Mouse (Mus musculus) NIH3T3 (cell line): ENCODE measurements around the gene Slc7a7.
A peak's percentile ranks its signal among the peaks of the same experiment; 100 is the strongest.

ENCODE experiments used
- DNase-seq: peaks from one replicate; pipeline ENCODE4 v3.0.0-alpha.2; 2012; ENCODE audit warnings: low read depth

Gene Slc7a7

DNA sequence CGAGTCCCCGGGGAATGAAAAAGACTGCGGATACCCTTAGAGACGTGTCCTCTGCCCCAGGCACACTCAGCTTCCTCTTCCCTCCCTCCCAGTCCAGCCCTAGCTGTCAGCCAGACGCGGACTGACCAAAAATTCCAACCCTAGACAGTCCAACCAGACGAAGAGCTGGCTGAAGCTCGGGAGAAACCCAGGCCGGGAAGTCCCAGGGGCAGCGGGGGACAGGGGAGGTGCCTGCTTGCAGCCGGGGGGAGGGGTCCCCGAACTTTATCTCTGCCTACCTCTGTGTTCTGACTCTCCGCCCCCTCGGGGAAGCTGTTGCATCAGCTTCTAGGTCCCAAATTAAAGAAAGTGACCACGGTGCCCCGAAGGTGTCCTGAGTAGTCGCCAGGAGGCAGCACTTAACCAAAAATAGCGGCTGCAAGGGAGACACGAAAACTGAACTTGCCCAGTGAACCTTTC lies at the start of gene Slc7a7:
Slc7a7 (minus strand) TSS at position 158 of the 459 bp plus-strand sequence.
- no peak for DNase-seq

DNA sequence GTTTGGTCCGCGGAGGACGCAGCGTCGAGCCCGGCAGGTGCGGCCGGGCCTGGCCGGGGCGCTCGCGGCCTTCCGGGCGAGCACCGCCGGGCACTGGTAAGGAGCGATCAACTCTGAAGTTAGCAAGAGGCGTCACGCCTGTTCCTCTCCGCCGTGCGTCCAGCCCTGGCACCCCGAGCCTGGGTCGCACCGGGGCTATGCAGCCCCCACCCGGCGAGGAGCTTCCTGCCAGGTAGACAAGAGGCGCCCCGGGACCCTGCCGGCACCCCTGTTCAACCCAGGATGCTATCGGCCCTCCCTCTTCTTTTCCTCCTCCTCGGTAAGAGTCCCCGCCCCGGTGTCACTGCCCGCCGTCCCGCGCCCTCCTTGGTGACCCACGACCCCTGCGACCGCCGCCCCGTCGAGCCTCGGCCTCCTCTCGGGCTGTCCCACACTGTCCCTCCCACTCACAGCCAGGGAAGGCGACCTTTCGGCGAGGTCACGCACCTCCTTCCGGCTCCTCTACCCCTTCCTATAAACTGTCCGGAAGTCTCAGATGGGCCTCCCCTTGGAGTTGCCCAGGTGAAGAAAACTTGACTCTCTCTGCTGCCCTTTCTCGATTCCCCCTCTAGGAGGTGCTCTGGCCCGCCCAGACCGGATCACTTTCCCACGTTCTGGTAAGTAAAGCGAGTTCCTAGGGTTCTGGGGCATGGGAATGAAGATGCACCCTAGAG lies 46.9 kb upstream of the Slc7a7 start:
- DNase-seq, result peak; percentile 82

DNA sequence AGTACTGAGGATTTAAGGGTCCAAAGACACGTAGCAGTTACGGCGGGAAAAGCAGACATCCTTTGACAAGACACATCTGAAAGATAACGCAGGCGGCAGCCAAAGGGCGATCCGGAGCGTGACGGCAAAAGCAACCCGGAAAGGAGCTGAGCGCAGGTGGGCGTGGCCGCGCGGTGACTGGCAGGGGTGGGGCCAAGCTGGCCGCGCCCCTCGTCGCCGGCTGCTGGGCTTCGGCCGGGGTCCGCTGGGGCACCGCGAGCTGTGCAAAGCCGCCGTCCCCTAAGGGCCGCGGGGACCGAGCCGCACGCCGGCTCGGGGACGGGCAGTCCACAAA lies 46.3 kb upstream of the Slc7a7 start, which contains the start of gene Lrp10:
Lrp10 (plus strand) TSS at position 179 of the 334 bp plus-strand sequence.
- peak; percentile 85 for DNase-seq

DNA sequence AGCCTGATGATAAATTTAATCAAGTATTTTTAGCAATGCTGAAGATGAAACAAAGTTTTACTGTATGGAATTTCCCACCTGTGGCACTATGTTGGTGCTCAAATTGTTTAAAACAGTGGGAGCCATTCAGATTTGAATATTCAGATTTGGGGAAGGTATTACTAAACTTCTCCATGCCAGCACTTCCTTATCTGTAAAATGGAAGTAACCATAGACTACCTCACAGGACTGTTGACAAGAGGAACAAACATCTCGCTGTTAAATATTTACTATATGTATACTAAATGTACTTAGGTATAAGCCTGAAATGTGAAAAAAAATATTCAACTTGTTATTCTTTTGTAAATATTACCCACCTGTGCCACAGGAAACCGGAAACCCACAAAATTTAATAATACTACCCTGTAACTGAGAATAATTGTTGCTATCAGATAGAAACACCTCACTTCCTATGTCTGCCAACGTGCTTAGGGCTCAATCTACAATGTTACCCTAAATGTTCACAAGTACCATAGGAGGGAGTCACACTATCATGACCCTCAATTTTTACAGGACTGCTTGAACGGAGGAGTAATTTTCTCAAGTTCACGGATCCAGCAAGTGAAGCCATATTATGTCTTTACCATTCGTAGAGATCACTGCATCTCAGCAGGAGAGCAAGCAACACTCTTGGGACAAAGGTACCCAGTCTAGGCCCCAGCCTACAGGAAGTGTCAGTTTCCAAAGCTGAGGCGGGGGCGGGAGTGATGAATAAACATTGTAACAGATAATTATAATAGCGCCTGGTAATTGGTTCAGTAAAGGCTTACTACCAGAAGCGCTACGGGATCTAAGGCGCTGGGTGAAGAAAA lies 45.8 kb upstream of the Slc7a7 start:
- no peak for DNase-seq

DNA sequence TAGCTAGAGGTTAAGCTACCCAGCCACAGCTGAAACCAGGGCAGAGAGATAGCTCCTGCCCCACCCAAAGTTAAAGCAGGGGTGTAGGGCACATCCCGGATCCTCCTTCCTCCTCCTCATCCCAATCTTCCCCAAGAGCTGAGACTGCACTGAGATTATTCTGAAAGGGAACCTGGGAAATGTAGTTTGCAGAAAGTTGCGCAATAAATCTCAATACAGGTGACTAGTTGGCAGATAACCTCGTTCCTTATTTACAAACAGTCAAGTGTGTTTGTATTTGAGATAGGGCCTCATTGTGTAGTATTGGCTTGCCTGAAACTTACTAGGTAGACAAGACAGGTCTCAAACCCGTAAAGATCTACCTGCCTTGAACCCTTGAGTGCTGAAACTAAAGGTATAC lies 44.6 kb upstream of the Slc7a7 start:
- DNase-seq, result no peak

DNA sequence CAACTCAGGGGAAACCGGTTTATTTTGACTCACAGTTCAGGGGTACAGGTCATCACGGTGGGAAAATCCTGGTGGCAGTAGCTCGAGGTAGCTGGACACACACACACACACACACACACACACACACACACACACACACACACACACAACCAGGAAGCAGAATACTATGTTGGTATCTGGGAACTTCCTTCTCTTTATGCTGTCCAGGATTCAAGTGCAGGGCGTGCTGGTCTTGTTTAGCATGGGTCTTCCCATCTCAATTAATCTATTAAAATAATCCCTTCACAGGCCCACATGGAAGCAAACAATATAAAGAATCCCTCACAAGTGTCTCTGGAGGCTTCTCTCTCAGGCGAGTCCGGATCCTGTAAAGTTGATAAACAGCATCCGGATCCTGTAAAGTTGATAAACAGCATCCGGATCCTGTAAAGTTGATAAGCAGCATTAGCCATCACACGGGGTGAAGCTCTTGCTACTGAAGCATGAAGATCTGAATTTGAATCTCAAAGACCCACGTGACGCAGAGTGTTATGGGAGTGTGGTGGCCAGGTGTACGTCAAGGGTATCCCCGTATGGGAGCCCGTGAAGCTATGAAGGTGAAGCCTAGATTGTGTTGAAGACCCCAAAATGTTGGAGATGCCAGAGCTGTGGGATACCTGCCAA lies 40.5 kb upstream of the Slc7a7 start:
- no peak for DNase-seq

DNA sequence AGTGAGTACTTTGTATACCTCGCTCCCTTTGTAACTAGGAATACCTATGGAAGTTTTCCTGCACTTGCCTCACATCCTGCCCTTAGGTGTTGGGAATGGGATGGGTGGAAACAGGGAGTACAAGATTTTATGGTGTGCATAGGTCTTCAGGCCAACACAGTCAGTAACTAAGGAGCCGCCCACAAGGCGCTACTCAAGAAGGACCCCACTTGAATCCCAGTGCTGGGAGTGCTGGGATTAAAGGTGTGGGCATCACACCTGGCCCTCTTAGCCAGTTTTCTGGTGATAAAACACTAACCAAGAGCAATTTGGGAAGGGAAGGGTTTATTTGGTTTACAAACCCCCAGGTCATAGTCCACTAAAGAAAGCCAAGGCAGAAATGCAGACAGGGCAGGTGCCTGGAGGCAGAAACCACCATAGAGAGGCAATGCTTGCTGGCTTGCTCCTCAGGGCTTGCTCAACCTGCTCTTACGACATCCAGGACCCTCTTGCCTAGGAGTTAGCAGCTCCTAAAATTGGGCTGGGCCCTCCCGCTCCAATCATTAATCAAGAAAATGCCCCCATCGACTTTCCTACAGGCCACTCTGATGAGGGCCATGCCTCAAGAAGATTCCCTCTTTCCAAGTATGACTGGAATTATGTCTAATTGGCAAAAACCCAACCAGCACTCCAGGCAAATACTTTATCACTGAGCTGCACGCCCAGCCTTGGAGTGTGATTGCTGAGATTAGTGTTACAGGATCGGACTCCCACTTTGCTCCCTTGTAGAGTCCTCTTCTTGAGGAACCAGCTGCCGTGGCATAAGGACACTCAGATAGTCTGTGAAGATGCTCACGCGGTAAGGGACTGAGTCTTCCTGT lies 37.3 kb upstream of the Slc7a7 start:
- DNase-seq, result no peak

DNA sequence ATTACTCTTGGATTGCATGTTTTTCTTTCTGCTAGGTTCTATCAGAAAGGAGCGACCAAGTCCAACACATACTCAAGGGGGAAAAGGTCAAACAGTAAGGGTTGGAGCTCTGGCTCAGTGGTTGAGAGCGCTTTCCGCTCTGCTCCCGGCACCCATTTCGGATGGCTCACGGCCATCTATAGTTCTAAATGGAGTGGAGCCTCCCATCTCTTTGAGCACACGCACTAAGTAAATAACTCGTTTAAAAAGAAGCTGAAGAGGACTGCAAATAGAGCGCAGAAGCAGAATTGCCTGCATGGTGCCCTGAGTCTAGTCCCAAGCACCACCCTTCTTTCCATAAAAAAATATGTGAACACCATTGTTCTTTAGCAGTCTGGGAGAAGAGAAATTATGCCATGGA lies 36.0 kb upstream of the Slc7a7 start:
- DNase-seq, result no peak

DNA sequence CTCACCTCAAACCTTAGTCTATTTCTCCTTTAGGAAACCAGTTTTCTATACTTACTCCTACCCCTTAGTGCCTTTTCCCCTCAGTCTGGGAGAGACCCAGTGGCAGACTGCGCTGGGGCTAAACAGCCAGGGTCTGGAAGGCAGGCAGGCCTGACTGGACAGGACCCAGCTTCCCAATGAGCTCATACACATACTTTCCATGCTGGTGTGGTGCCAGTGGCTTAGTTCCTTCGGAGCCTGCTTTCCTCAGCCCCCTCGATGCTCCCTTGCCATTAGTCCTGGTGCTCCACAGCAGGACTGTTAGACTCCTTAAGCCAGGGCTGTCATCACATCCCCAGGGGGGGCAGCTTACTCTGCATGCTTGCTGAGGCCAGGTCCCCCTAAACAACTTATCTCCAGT lies 27.9 kb upstream of the Slc7a7 start:
- peak; percentile 93 for DNase-seq

DNA sequence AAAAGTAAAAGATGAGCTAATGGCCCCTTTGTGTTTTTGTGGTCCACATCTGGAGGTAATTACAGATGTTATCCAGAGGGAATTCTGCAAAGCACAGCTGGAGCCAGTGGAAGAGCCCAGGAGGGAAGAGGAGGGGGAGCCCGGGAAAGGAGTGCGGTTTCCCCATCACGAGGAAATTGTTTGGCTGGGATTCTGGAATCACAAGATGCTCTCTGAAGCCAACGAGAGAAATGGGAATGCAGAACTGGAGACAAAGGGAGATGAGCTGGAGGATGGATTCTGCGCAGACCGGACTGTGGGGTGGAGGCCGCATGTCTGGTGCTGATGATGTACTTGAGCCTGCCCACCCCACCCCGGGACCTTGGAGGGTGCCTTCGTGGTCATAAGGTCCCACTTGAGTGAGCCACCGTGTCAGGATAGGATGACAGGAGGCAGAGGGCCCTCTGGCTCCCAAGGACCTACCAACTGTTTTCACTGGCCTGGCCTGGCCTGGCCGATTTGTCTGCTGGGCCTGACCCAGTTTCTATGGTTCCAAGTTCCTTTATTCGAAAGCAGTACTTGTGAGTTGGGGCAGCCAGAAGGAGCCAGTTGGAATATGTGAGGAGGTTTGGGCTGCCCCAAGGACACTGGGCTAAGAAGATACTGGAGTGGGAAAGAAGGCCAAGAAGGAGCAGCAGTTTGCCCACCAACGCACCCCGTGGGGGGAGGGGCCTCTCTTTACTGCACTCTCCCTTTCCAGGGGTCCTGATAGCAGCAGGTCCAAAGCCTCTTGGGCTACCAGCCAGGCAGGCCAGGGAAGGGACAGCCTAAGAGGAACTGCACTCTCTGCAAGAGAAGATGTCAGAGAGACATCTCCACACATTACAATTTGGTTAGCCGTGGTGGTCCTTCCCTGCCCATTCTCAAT lies 26.4 kb upstream of the Slc7a7 start:
- peak; percentile 96 for DNase-seq

DNA sequence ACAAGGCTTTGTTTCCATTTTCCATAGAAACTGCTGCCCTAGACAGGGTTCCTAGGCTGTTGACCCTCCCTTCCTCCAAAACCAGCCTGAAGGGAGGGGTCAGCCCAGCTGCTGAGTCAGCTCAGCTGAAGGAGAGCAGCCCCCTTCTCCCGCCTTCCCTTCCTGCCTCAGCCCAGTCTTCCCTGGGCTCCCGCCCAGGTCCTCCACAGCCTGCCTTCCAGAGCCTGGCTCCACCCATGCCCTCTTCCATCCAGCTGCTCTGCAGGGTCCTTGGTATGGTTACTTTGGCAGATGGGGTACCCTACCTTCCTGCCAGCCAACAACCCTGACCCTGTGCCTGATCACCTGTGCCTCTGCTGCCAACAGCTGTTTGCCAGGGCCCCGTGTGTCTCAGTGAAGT lies 25.6 kb upstream of the Slc7a7 start:
- peak; percentile 95 for DNase-seq

DNA sequence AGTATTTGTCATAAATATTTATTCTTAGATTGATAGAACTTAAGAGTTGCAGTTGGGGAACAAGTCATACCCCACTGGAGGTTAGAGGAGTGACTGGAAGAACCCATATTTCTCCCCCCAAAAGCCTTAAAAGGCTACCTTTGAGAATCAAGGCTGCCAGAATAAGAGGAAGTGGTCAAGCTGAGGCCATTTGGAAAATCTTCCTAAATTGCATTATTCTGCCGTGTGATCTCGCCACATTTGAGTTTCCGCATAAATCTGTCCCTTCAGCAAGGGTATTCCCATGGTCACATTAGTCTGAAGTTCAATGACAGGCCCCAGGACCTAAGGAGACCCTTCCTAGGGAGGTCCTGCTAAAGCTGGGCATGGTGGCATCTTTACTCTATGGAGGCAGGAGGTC lies 25.0 kb upstream of the Slc7a7 start:
- DNase-seq, result no peak

DNA sequence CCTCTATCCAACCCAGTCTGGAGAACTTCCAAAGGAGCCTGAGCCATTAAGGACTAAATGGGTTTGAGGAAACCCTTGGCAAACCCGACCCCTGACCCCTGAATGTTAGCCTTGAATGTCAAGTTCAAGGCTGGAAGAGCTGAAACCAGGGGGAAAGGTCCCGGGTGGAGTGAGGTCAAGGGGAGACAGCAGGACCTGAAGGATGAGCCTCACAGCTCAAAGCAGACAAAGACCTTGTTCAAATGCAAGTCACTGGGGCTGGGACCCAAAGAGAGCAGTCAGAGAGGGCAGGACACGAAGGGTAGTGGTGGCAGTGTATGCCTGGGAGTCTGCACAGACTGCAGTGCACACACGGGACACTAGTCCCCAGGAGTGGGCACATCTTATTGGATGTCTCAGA lies 23.8 kb upstream of the Slc7a7 start:
- peak; percentile 44 for DNase-seq

DNA sequence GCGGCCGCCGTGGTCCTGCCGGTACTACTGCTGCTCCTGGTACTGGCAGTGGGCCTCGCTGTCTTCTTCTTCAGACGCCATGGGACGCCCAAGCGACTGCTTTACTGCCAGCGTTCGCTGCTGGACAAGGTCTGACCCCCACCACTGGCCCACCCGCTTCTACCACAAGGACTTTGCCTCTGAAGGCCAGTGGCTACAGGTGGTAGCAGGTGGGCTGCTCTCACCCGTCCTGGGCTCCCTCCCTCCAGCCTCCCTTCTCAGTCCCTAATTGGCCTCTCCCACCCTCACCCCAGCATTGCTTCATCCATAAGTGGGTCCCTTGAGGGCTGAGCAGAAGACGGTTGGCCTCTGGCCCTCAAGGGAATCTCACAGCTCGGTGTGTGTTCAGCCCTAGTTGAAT lies 23.0 kb upstream of the Slc7a7 start:
- DNase-seq, result no peak

DNA sequence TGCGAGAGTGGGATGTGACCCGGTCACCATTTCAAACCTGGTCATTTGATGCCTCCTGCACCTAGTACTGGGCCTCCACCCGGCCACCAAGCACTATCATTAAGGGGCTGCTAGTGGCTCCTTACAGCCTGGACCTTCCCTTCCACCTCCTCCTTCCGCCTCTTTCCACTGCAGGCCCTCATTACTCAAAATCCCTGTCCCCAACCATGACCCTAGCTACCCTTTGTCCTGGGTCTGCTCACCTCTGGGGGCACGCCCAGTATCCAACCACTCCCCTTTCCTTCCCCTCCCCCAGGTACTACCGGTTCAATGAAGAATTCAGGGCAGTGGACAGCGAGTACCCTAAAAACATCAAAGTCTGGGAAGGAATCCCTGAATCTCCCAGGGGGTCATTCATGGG lies 22.0 kb upstream of the Slc7a7 start:
- no peak for DNase-seq

DNA sequence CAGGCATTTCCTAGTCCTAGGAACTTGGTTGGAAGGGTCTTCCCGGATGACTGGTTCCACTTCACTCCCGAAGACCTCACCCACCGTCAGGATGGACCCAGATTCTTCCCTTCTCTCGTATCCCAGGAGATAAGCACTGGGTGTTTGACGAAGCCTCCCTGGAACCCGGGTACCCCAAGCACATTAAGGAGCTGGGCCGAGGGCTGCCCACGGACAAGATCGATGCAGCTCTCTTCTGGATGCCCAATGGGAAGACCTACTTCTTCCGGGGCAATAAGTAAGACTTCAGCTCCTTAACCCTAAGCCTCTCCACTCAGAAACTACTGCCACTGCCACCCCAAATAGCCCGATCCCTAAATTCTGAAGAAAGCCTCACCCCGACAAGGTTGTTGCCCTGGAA lies 21.6 kb upstream of the Slc7a7 start:
- DNase-seq, result no peak

DNA sequence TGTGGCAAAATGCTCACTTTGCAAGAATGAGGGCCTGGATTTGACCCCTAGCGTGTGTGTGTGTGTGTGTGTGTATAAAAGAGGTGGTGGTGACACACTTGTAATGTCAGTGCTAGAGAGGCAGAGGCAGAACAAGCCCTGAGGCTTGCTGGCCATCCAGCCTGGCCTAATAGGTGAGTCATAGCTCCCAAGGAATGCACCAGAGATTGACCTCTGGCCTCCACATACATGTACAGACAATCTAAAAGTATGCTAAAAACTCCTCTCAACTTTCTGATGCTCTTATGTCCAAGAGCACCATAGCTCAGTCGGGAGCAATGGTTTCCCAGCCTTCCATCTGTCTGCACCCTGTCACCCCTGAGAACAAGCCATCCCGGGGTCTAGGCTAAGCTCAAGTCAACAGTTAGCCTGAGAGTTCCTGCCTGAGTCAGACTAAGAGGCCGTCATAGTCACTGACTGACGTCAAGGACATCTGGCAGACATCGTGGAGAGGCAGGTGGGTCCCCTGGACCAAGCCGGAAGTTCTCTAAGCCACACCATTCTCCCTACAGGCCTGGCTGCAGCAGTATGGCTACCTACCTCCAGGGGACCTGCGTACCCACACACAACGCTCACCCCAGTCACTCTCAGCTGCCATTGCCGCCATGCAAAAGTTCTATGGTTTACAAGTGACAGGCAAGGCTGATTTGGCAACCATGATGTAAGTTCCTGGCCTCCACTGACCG lies 17.8 kb upstream of the Slc7a7 start:
- peak; percentile 76 for DNase-seq

DNA sequence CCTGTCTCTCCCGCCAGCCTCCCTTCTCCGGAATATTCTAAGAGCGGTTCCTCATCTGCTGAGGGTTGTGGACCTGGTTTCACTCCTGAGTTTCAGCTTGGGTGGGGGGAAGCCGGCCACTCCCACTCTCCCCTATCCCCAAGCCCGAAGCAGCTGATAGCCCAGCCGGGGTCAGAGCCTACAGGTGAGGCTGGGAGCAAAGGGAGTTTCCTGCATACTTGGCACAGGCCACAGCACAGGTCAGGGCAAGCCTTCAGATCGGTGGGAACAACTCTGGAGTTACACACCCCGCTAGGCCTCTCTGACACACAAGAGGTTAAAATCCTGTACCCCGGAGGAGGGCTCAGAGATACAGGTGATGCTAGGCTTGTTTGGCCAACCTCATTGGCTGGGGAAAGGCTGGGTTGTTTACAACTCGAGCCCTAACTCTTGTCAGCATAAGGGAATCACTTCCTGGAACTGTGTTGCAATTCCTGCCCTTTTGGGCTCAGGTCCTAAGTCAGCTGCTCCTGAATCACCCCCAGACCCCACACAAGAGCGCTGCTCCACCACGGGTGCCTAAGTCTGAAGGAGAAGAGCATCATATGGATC lies 16.5 kb upstream of the Slc7a7 start:
- DNase-seq, result peak; percentile 69
